Mouse (Mus musculus) left cerebral cortex, adult 8-10 months (tissue): Measurements from ENCODE around the gene Rab5c. TPM values are rescaled to one million over a fixed set of nuclear protein-coding genes. Genes with fewer than 3 reads are reported as not detected.

Experiments
- DNase-seq, 2 experiments: peaks; one replicate each; pipeline ENCODE4 v3.0.0; 2022; ENCODE audit warnings: low spot score in 2 of 2
- total RNA-seq, 4 experiments: library from RNA; stranded (reverse); gene quantifications; 2 replicates each; pipeline ENCODE4 v1.2.4; 2022

The Rab5c gene
- total RNA-seq, 4 experiments from 2014 or later = 148 to 157 (median 154) TPM

DNA sequence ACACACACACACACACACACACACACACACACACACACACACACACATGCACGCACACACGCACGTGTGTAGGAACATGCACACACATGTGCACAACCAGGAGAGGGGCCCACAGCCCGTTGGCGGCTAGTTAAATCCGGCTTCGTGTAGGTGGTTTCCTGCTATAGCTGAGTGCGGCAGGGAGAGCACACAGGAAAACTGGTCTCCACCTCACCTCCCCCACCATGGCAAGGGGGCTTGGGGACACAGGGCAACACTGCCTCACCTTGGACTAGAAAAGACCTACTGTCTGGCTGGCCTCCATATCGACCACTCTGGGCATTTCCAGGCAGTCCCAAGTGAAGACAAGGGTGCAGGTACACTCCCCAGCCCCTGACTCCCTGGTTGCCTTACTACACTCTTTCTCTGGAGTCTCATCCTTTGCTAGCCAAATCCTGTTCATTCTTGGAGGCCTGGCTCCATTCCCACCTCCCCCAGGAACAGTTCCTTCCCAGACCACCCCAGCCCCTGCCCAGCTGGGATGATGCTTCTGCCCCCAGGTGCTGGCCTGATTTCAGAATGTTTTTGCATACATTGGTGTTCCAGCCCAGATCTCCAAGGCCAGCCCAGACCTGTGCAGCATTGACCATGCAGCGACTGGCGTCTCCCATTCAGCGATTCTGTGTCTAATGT, 16.1 kb upstream of the Rab5c start:
- peak in 1 of 2 experiments; percentile 83 for DNase-seq

GRCm38 (mm10) chr11:100752294-100752693, 14.3 kb upstream of the Rab5c start:
- DNase-seq = no peak

DNA sequence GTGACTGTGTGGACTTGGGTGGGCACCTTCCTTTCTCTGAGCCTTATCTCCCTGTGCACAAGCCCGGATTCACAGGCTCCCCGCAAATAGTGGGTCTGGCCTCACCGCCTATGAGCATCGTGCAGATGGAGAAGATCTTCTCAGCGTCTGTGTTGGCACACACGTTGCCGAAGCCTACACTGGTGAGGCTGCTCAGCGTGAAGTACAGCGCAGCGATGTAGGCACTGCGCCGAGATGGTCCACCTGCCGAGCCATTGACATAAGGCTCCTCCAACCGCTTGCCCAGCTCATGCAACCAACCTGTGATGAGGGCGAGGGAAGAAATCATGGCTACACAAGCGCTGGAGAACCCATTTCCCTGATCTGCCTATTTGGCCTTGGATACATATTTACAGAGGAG, 12.1 kb upstream of the Rab5c start:
- DNase-seq = peak in 1 of 2 experiments; percentile 70

GRCm38 (mm10) chr11:100749469-100749868, 11.5 kb upstream of the Rab5c start:
- peak in 1 of 2 experiments; percentile 77 for DNase-seq

- no peak for DNase-seq
Measured at GRCm38 (mm10) chr11:100748620-100749019, 10.6 kb upstream of the Rab5c start.

- no peak for DNase-seq
Measured at GRCm38 (mm10) chr11:100747114-100747513, 9.1 kb upstream of the Rab5c start.

DNA sequence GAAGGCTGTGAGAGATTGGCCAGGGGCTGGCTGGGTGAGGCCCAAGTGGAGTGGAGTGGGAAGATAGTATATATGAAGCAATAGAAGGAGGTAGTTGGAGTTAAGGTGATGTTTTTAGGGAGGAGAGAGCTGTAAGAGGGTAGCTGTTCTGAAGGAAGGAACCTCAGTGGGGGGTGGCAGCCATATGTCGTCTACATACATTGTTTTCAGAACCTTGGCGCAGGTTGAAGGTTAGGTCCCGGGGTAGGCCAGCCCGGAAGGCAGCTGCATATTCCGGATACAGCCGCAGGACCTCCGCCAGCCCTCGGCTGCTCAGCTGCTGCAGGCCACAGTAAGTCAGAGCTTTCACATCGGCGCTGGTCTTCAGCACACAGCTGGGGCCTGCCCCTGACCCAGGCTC, 8.5 kb upstream of the Rab5c start:
- DNase-seq = no peak

DNA sequence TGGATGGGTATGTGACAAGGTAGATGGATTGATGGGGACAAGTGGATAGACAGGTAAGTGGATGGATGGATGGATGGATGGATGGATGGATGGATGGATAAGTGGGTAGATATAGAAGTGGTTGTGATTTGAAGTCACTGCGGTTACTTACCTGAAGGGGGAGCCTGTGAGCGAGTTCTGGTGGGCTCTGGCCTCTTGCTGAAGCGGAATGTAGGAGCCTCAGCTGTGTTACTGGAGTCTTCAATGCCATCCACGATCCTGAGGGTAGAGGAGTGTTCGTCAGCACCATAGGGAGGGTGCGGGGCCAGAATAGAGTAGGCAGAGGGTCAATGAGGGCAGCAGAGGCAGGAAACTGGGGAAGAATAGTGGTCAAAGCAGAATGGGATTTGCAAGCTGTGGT, 7.1 kb upstream of the Rab5c start:
- no peak for DNase-seq

DNA sequence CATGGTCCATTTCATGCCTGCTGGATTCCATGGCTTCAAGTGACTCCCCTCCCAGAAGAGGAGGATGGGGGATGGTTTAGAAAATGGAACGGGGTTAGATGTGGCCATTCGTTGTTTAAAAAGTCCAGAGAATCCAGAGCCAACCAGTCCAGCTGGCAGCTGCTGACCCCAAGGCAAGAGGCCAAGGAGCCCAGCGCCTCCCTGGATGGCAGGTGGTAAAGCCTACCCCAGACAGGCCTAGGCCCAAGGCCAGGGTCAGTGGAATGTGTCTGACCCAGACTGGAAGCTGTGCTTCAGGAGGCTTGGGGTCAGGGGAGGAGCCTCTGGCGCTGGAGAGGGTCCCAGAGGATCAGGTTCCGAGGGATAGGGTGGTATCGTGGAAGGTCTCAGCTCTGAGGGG, 3.3 kb upstream of the Rab5c start:
- DNase-seq = no peak

- no peak for DNase-seq
Measured at GRCm38 (mm10) chr11:100738749-100739148, 734 bp upstream of the Rab5c start.

GRCm38 (mm10) chr11:100737105-100737733, 796 bp downstream of the Rab5c start:
- no peak for DNase-seq

GRCm38 (mm10) chr11:100736746-100737080, 1.3 kb downstream of the Rab5c start:
- no peak for DNase-seq

DNA sequence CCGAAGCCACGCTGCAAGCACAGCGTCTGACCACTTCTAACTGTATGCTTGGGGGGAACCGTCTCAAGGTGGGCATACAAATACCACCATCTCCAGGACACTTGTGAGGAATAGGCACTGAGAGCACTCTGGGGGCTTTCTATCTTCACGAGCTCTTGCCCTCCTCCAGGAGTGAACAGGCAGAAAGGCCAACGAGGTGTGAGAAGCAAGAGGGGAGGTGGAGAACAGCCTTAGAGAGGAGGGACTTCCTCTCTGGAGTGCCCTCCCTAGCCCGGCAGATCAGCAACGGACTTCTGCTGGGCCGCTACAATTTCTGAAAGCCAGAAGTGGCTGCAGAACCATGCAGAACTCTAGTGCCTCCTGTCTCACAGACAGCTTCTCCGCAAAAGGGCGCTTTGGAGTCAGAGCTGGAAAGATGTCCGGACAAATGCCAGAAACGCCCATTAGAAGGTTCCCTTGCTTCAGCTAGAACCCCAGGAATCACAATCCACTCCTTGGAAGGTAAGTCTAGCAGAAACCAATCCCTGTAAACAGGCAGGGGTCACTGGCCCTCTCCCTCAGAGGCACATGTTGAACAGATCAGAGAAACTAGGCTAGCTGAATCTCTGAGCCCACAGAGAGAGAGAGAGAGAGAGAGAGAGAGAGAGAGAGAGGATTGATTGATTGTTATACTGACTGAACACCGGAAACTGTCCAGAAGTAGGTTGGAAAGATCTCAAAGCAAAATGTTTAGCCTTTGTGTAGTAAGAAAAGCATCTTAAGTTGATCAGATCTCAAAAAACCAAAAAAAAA, 1.9 kb downstream of the Rab5c start:
- no peak for DNase-seq

DNA sequence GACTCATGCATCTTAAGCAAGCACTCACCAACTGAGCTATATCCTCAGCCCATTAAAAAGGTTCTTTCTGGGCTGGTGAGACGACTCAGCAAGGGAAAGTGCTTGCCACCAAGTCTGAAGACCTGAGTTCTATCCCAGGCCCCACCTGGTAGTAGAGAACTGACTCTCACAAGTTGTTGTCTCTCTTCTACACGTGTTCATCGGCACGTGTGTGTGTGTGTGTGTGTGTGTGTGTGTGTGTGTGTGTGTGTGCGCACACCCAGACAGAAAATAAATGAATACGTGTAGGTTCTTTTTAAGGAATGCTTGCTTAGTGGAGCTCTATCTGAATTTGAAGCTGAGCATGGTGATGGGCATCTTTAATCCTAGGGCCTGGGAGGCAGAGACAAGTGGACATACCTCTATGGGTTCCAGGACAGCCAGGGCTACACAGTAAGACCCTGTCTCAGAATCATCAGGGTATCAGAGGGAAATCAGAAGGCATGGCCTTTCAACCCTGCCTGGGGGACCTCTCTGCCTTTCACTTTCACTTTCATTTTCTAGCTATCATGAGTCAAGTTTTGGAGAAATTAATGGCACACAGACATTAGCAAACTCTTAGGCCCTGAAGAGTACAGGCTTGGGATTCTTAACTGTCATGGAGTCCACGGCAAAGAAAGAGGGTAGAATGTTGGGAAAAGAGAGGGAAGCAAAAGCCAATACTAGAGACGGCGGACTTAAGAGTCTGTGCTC, 2.7 kb downstream of the Rab5c start:
- no peak for DNase-seq

GRCm38 (mm10) chr11:100730477-100731205, 7.4 kb downstream of the Rab5c start:
- no peak for DNase-seq

DNA sequence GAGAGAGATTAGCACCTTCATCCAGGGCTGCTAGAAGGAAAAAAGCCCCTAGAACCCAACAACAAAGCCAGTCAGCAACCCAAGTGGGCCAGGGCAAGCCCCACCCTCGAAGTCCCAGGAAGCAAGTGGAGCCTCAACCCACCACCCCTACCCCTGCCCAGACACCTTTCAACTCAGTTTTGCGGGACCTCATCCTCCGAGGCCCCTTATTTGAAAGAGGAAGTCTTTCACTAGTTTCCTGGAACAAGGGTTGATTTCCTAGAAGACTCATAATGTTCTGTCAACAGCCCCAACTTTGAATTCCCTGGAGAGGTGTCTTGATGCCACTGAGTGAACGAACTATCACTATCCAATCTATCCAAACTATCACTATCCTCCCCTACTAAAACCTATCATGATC, 8.0 kb downstream of the Rab5c start:
- no peak for DNase-seq

- no peak for DNase-seq
Measured at GRCm38 (mm10) chr11:100728601-100729000, 9.4 kb downstream of the Rab5c start.

DNA sequence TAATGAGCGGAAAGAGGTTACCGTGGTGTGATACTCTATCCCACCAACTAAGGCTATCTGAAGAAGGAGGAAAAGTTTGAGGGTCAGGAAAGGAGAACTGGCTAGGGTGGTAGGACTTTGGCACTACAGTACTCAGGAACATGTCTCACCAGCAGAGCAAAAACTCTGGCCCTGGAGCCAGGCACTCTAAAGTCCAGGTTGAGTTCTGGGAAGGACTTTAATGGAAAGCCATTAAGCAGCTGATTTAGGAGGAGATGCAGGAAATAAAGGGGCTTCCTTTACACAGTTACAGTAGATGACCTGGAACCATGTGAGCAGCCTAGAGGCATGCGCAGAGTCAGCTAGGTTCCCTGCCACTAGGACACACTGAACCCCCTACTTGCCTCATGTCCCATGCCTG, 10.8 kb downstream of the Rab5c start:
- no peak for DNase-seq

- DNase-seq = no peak
Measured at GRCm38 (mm10) chr11:100724919-100725512, 13.0 kb downstream of the Rab5c start.

- DNase-seq = no peak
Measured at GRCm38 (mm10) chr11:100722493-100723028, 15.5 kb downstream of the Rab5c start.
